Comparison of ENCODE assay signal across 8 mouse cellular contexts in the genomic region with DNA sequence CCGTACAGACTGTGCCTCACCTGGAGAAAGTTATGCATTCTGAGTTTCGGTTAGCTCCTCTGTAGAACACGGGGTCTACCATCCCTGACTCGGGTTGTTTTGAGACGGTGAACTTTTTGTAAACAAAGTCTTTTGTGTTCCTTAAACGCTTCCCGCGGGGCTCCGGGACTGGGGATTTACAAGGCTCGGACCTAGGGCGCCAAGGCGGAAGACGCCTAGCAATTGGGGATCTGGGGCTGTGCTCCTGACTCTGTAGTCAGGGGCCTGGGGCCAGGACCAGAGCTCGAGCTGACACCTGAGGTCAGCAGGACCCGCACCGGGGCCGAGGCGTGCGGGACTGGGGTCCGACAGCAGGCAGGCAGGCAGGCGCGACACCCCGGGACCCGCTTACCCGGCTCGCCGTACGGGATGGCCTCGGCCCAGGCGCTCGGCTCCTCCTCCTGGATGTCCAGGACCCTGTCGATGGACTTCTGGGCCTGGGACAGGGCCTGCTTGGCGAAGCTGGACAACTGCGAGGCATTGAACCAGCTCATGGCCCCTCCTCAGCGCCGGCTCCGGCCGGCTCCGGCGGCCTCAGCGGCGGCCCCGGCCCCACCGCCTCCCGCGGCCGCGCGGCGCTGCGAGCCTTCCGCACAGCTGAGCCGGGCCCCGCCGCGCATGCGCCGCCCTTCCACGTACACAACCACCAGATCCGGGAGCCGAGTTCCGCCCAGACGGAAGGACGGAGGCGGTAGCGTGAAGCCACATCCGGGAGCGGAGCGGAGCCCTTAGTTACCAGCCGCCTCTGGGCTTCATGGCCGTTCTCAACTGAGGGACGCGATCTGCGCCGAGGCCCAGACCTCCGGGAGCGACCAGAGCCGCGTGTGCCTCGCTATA. TPM values are rescaled to one million over a fixed set of nuclear protein-coding genes. Genes with fewer than 3 reads are reported as not detected.
A peak's percentile ranks its signal among the peaks of the same experiment; 100 is the strongest.
DNase-seq lines count a peak whose midpoint lies in the region; ATAC-seq and TF ChIP-seq lines count a peak whose summit lies in the region.

TSS of gene Tmf1 (minus strand) at position 632 of the 876 bp plus-strand sequence.

- ATAC-seq in embryonic facial prominence, embryonic 13.5 days (ENCODE audit: insufficient number of reproducible peaks, insufficient read depth, low FRiP score, low TSS enrichment, low read depth): peak; percentile 96
- ATAC-seq in limb, embryonic 13.5 days (ENCODE audit: low FRiP score, low read depth): peak; percentile 98
- ATAC-seq in midbrain, embryonic 16.5 days: peak; percentile 99

- H3K79me2 ChIP-seq in heart, adult 2 months (replicated peaks; ENCODE audit: control insufficient read depth, insufficient read depth, low read length): peaks cover 1% of the 10 kb centered on the region; the same call in 1 of the 2 replicates

- H3K36me3 ChIP-seq in embryonic facial prominence, embryonic 13.5 days: peaks cover 24% of the 10 kb centered on the region
- peaks cover 7% of the 10 kb centered on the region; the same call in 1 of the 2 replicates for H3K36me3 ChIP-seq in heart, adult 2 months (ENCODE audit: control insufficient read depth, insufficient read depth, low read length)
- H3K36me3 ChIP-seq in limb, embryonic 13.5 days: peaks cover 22% of the 10 kb centered on the region
- peaks cover 9% of the 10 kb centered on the region; the same call in 1 of the 2 replicates for H3K36me3 ChIP-seq in midbrain, embryonic 16.5 days (ENCODE audit: control insufficient read depth, insufficient read depth, low read length)

- DNase-seq in 3134 (ENCODE audit: extremely low read depth, insufficient read length, low spot score): peak; percentile 91
- peak; percentile 98 for DNase-seq in adrenal gland, postnatal 36 days
- DNase-seq in heart, adult 2 months: peak; percentile 96 to 98
- DNase-seq in kidney, adult 8-10 months: peak; percentile 95 to 96
- DNase-seq in spleen, postnatal 10 days (ENCODE audit: low spot score in 2 of 2): peak; percentile 90 to 97

- intact Hi-C loops in heart, adult 2 months (cut with DNase I): loop anchor here (2.0 kb wide), 2 partner anchors 26 to 30 kb away; partner anchors contain the start of genes Eogt and Uba3

- peaks cover 26% of the 10 kb centered on the region for H3K4me1 ChIP-seq in embryonic facial prominence, embryonic 13.5 days
- H3K4me1 ChIP-seq in heart, adult 2 months (ENCODE audit: control insufficient read depth, insufficient read depth, low read length): peaks cover 6% of the 10 kb centered on the region
- peaks cover 30% of the 10 kb centered on the region for H3K4me1 ChIP-seq in limb, embryonic 13.5 days
- peaks cover 19% of the 10 kb centered on the region for H3K4me1 ChIP-seq in midbrain, embryonic 16.5 days (ENCODE audit: control insufficient read depth, insufficient read depth, low read length)

- H3K4me2 ChIP-seq in embryonic facial prominence, embryonic 13.5 days: peak within 1 kb of the TSS; percentile 76
- peak within 1 kb of the TSS; percentile 65 for H3K4me2 ChIP-seq in limb, embryonic 13.5 days (replicated peaks)
- peak within 1 kb of the TSS; percentile 93 for H3K4me2 ChIP-seq in midbrain, embryonic 16.5 days (ENCODE audit: low read length)

- no peaks in the 10 kb centered on the region for H3K27me3 ChIP-seq in embryonic facial prominence, embryonic 13.5 days
- no peaks in the 10 kb centered on the region for H3K27me3 ChIP-seq in heart, adult 2 months (ENCODE audit: control insufficient read depth, insufficient read depth, low read length)
- H3K27me3 ChIP-seq in limb, embryonic 13.5 days: no peaks in the 10 kb centered on the region
- no peaks in the 10 kb centered on the region for H3K27me3 ChIP-seq in midbrain, embryonic 16.5 days (ENCODE audit: control insufficient read depth, insufficient read depth, low read depth, low read length)

- no peak for TF ChIP-seq CTCF in heart, adult 2 months (IDR thresholded peaks at IDR 0.05)

- peak; percentile 94 for TF ChIP-seq POLR2A in heart, adult 2 months (IDR thresholded peaks at IDR 0.05; ENCODE audit: insufficient read depth, low read depth, low read length)

- peak within 1 kb of the TSS; percentile 97 for H3K9ac ChIP-seq in embryonic facial prominence, embryonic 13.5 days
- peak within 1 kb of the TSS; percentile 85 for H3K9ac ChIP-seq in heart, adult 2 months (ENCODE audit: low read depth, low read length)
- H3K9ac ChIP-seq in limb, embryonic 13.5 days: peak within 1 kb of the TSS; percentile 98
- H3K9ac ChIP-seq in midbrain, embryonic 16.5 days (ENCODE audit: low read depth, low read length): peak within 1 kb of the TSS; percentile 99

- WGBS in embryonic facial prominence, embryonic 13.5 days: under 1% methylated on average over 75 of the region's 80 CpGs
- WGBS in heart, adult 2 months: 1% methylated on average over 80 of the region's 80 CpGs
- WGBS in limb, embryonic 13.5 days: under 1% methylated on average over 79 of the region's 80 CpGs
- under 1% methylated on average over 77 of the region's 80 CpGs for WGBS in midbrain, embryonic 16.5 days

- TF ChIP-seq EP300 in heart, adult 2 months (IDR thresholded peaks at IDR 0.05; ENCODE audit: insufficient read depth, low read depth, low read length): 0 out of 2 replicates have a peak, but pooled peaks have one; percentile 38

- peak within 1 kb of the TSS; percentile 91 for H3K27ac ChIP-seq in embryonic facial prominence, embryonic 13.5 days
- H3K27ac ChIP-seq in heart, adult 2 months: peak within 1 kb of the TSS; percentile 96
- H3K27ac ChIP-seq in limb, embryonic 13.5 days: peak within 1 kb of the TSS; percentile 93
- H3K27ac ChIP-seq in midbrain, embryonic 16.5 days (ENCODE audit: low read length): peak within 1 kb of the TSS; percentile 91

- H3K9me3 ChIP-seq in embryonic facial prominence, embryonic 13.5 days: no peaks in the 10 kb centered on the region
- no peaks in the 10 kb centered on the region for H3K9me3 ChIP-seq in limb, embryonic 13.5 days
- no peaks in the 10 kb centered on the region for H3K9me3 ChIP-seq in midbrain, embryonic 16.5 days (replicated peaks; ENCODE audit: control insufficient read depth, low read length, poor library complexity, severe bottlenecking)

- H3K4me3 ChIP-seq in embryonic facial prominence, embryonic 13.5 days: peak within 1 kb of the TSS; percentile 97
- H3K4me3 ChIP-seq in heart, adult 2 months: peak within 1 kb of the TSS; percentile 88
- peak within 1 kb of the TSS; percentile 97 for H3K4me3 ChIP-seq in limb, embryonic 13.5 days
- peak within 1 kb of the TSS; percentile 91 for H3K4me3 ChIP-seq in midbrain, embryonic 16.5 days (ENCODE audit: low read depth, low read length)

RNA-seq across cellular contexts. Expression of gene Tmf1, which starts in this region (rescaled TPM):
- 10 to 100 TPM; 52.9 to 53.6 TPM for total RNA-seq in adrenal gland, postnatal 36 days (2021)
- polyA plus RNA-seq in embryonic facial prominence, embryonic 13.5 days (2015; fragmentation: Nextera tagmentation; extraction: Ambion mirVana): 39.3 and 43.7 TPM in 2 replicates
- total RNA-seq in heart, adult 2 months (2021): 10 to 100 TPM; 35.7 to 43.6 TPM
- polyA plus RNA-seq in heart, adult 2 months (2012; rRNA removed): 2.7 and 4.8 TPM in 2 replicates
- 41.1 and 45.8 TPM in 2 replicates for polyA plus RNA-seq in limb, embryonic 13.5 days (2015; fragmentation: Nextera tagmentation; extraction: Ambion mirVana)
- polyA plus RNA-seq in midbrain, embryonic 16.5 days (2015; fragmentation: Nextera tagmentation; extraction: Ambion mirVana): 35.6 and 40.4 TPM in 2 replicates

Comparison
In these comparisons a context has a peak if more than half of its experiments do, and no peak if none do; other contexts are left out.
1. Peak in every context shown above with its lines: DNase-seq, ATAC-seq, H3K4me3 ChIP-seq and H3K27ac ChIP-seq.